Mouse (Mus musculus) lung, adult 2 months (tissue): ENCODE measurements around the gene Ncaph2. TPM values are rescaled to one million over a fixed set of nuclear protein-coding genes. Genes with fewer than 3 reads are reported as not detected.
A peak's percentile ranks its signal among the peaks of the same experiment; 100 is the strongest.

ENCODE experiments used
- DNase-seq: peaks from one replicate; pipeline ENCODE4 v3.0.0; 2022
- H3K4me1 ChIP-seq: fragments of 200-500 bp; 2 replicates; pipeline ENCODE4 v1.6.1; 2011; ENCODE audit warnings: low read length; ENCODE audit not compliant: control insufficient read depth, insufficient read depth
- H3K4me3 ChIP-seq: fragments of 200-500 bp; replicated peaks from 2 replicates; pipeline ENCODE3; 2011; ENCODE audit warnings: low read depth, mild to moderate bottlenecking, control low read depth, low read length; ENCODE audit errors: extremely low read depth
- CTCF ChIP-seq: fragments of 200-500 bp; IDR thresholded peaks from 2 replicates; pipeline ENCODE4 v1.5.1; 2011; ENCODE audit warnings: mild to moderate bottlenecking, low read length, control low read depth; ENCODE audit not compliant: insufficient read depth
- POLR2A ChIP-seq: fragments of 200-500 bp; IDR thresholded peaks from 2 replicates; pipeline ENCODE4 v1.6.1; 2011; ENCODE audit warnings: low read depth, mild to moderate bottlenecking, control low read depth, low read length, borderline replicate concordance; ENCODE audit errors: extremely low read depth
- WGBS: fragments of 180-500 bp; shearing (Covaris S2); methylation state at CpG from one replicate; pipeline ENCODE4 v1.1.7; 2018; 5-methylcytosine and 5-hydroxymethylcytosine counted together
- polyA plus RNA-seq: library from polyadenylated mRNA; depleted of rRNA; stranded (reverse); fragments of >200 nt; gene quantifications from 2 replicates; pipeline ENCODE4 v1.2.3, GENCODE M21; 2012

The Ncaph2 gene
- polyA plus RNA-seq, 1 experiment = 117 TPM

GRCm38 (mm10) chr15:89363051-89363450 lies 7.5 kb downstream of the Ncaph2 start:
- peak; percentile 38 for DNase-seq
- 65% methylated on average over 7 of the region's 7 CpGs for WGBS

GRCm38 (mm10) chr15:89365141-89365551 lies 9.6 kb downstream of the Ncaph2 start:
- H3K4me3 ChIP-seq = no peak overlapping the region
- WGBS = 96% methylated on average over 4 of the region's 4 CpGs
- DNase-seq = no peak
- no peak for TF ChIP-seq CTCF
- no peak for TF ChIP-seq POLR2A
- H3K4me1 ChIP-seq = peaks cover 2% of the 10 kb centered on the region; the same call in 1 of the 2 replicates

More at GRCm38 (mm10) chr15:89363051-89363450, 7.5 kb downstream of the Ncaph2 start:
- TF ChIP-seq POLR2A (no peak), CTCF (no peak)
- no peak overlapping the region for H3K4me3 ChIP-seq
- H3K4me1 ChIP-seq = peaks cover 2% of the 10 kb centered on the region; the same call in 1 of the 2 replicates

GRCm38 (mm10) chr15:89372068-89372467 lies 16.5 kb downstream of the Ncaph2 start:
- 83% methylated on average over 13 of the region's 13 CpGs for WGBS

GRCm38 (mm10) chr15:89372536-89372935 lies 17.0 kb downstream of the Ncaph2 start:
- Histone ChIP-seq H3K4me1 (peaks cover 7% of the 10 kb centered on the region), H3K4me3 (no peak overlapping the region)
- no peak for TF ChIP-seq POLR2A
- no peak for TF ChIP-seq CTCF
- DNase-seq = no peak
- WGBS = 85% methylated on average over 7 of the region's 7 CpGs

More at GRCm38 (mm10) chr15:89372068-89372467, 16.5 kb downstream of the Ncaph2 start:
- Histone ChIP-seq H3K4me3 (no peak overlapping the region), H3K4me1 (peaks cover 7% of the 10 kb centered on the region)
- DNase-seq = no peak
- TF ChIP-seq POLR2A (no peak), CTCF (no peak)

- TF ChIP-seq CTCF (peak; percentile 72), POLR2A (no peak; the same call in 1 of the 2 replicates)
- peaks cover 7% of the 10 kb centered on the region for H3K4me1 ChIP-seq
- DNase-seq = peak; percentile 83
- WGBS = 2% methylated on average over 35 of the region's 35 CpGs
- peak overlapping the region; percentile 85 for H3K4me3 ChIP-seq
Measured at GRCm38 (mm10) chr15:89373027-89373761, 17.7 kb downstream of the Ncaph2 start.

- DNase-seq = peak; percentile 94
- peak within 1 kb of the TSS; percentile 85 for H3K4me3 ChIP-seq
- WGBS = under 1% methylated on average over 42 of the region's 42 CpGs
- TF ChIP-seq CTCF (peak; percentile 67), POLR2A (peak; percentile 87)
- peaks cover 7% of the 10 kb centered on the region for H3K4me1 ChIP-seq
Measured at GRCm38 (mm10) chr15:89373762-89374248, 18.3 kb downstream of the Ncaph2 start, which contains the start of gene Sco2. Gene Sco2, minus strand, starts transcription at chr15:89373846.

GRCm38 (mm10) chr15:89374340-89374739 lies 18.8 kb downstream of the Ncaph2 start:
- WGBS = 49% methylated on average over 9 of the region's 9 CpGs
- H3K4me3 ChIP-seq = peak overlapping the region; percentile 42
- peaks cover 7% of the 10 kb centered on the region for H3K4me1 ChIP-seq
- DNase-seq = no peak
- TF ChIP-seq CTCF (no peak), POLR2A (no peak)

GRCm38 (mm10) chr15:89374801-89375534 lies 19.4 kb downstream of the Ncaph2 start:
- H3K4me3 ChIP-seq = no peak overlapping the region
- TF ChIP-seq CTCF = no peak
- no peak for TF ChIP-seq POLR2A
- peaks cover 7% of the 10 kb centered on the region for H3K4me1 ChIP-seq
- WGBS = 92% methylated on average over 17 of the region's 17 CpGs
- DNase-seq = no peak

GRCm38 (mm10) chr15:89376040-89376439 lies 20.5 kb downstream of the Ncaph2 start:
- no peak overlapping the region for H3K4me3 ChIP-seq
- no peak for TF ChIP-seq POLR2A
- TF ChIP-seq CTCF = no peak
- 70% methylated on average over 7 of the region's 7 CpGs for WGBS
- DNase-seq = no peak
- peaks cover 7% of the 10 kb centered on the region for H3K4me1 ChIP-seq
